Mouse (Mus musculus) lung, postnatal 0 days (tissue): ENCODE results near the gene Mast1. TPM values are rescaled to one million over a fixed set of nuclear protein-coding genes. Genes with fewer than 3 reads are reported as not detected.
A peak's percentile ranks its signal among the peaks of the same experiment; 100 is the strongest.

Experiments
- ATAC-seq: fragments of 200-750 bp; cut with Nextera tagmentation; 2 replicates; pipeline ENCODE4 v1.8.0; 2017; ENCODE audit warnings: moderate library complexity
- DNase-seq: peaks from one replicate; pipeline ENCODE4 v3.0.0-alpha.2; 2016; ENCODE audit warnings: low spot score
- H3K27ac ChIP-seq: fragments of 300-500 bp; sonication (generic); 2 replicates; pipeline ENCODE4 v1.5.1; 2014; ENCODE audit warnings: antibody characterized with exemption, mild to moderate bottlenecking, low read length, mixed read lengths
- H3K27me3 ChIP-seq: fragments of 300-500 bp; sonication (generic); replicated peaks from 2 replicates; pipeline ENCODE4 v1.6.1; 2014; ENCODE audit warnings: low read length, mixed read lengths; ENCODE audit not compliant: insufficient read depth
- H3K36me3 ChIP-seq: fragments of 300-500 bp; sonication (generic); 2 replicates; pipeline ENCODE4 v1.6.1; 2014; ENCODE audit warnings: low read length, mixed read lengths; ENCODE audit not compliant: insufficient read depth
- H3K4me1 ChIP-seq: fragments of 300-500 bp; sonication (generic); 2 replicates; pipeline ENCODE4 v1.6.1; 2014; ENCODE audit warnings: antibody characterized with exemption, low read depth, low read length, mixed read lengths; ENCODE audit not compliant: insufficient read depth
- H3K4me2 ChIP-seq: fragments of 300-500 bp; sonication (generic); replicated peaks from 2 replicates; pipeline ENCODE4 v1.6.1; 2014; ENCODE audit warnings: low read depth, mild to moderate bottlenecking, low read length, moderate library complexity, mixed read lengths
- H3K4me3 ChIP-seq: fragments of 300-500 bp; sonication (generic); 2 replicates; pipeline ENCODE4 v1.5.1; 2014; ENCODE audit warnings: low read depth, low read length
- H3K9ac ChIP-seq: fragments of 300-500 bp; sonication (generic); replicated peaks from 2 replicates; pipeline ENCODE4 v1.6.1; 2014; ENCODE audit warnings: low read depth, mild to moderate bottlenecking
- H3K9me3 ChIP-seq: fragments of 300-500 bp; sonication (generic); 2 replicates; pipeline ENCODE4 v1.6.1; 2016; ENCODE audit warnings: low read length, mixed read lengths
- CTCF ChIP-seq: IDR thresholded peaks from 2 replicates; pipeline ENCODE4 v1.5.1; 2016; ENCODE audit warnings: antibody characterized with exemption, mild to moderate bottlenecking
- EP300 ChIP-seq: IDR thresholded peaks from 2 replicates; pipeline ENCODE4 v1.6.1; 2016; ENCODE audit warnings: antibody characterized with exemption, mild to moderate bottlenecking, control low read depth
- WGBS: fragments of 180-500 bp; shearing (Covaris S2); extraction: QIAGEN DNeasy Blood & Tissue Kit; methylation state at CpG from one replicate; pipeline ENCODE4 v1.1.7; 2014; 5-methylcytosine and 5-hydroxymethylcytosine counted together
- polyA plus RNA-seq: library from polyadenylated mRNA; unstranded; fragments of >200 nt; fragmentation: Nextera tagmentation; extraction: Ambion mirVana; gene quantifications from 2 replicates; pipeline ENCODE4 v1.2.1, GENCODE M21; 2015

Mast1 gene
- polyA plus RNA-seq, 1 experiment from 2014 or later, result 0.32 TPM

DNA sequence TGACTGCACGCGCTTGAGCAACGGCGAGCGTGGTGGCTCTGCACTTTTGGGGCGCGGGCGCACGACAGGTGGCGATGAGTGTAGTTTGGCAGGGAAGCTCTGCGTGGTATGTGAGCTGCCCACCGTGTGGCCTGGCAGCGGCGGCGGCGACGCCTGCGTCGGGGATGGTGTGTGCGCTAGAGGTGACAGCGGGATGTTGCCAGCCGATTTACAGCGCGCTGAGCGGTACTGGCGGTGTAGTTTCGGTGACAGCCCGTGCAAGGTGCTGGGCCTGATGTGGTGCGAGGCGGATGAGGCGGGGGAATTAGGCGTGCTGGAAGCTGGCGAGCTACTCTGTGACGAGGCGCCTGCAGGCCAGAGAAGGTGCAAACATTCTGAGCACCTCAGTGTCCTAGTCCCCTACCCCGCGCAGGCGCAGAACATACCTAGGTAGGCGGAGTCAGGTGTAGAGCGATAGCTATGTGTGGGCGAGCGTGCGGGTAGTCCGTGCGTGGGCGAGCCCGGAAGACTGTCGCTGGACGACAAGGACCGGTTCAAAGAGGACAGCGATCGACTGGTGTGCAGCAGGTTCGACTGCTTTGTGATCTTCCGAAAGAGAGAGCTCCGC lies 24.2 kb downstream of the Mast1 start:
- H3K27me3 ChIP-seq, result peaks cover 14% of the 10 kb centered on the region
- 0 out of 2 replicates have a peak, but pooled peaks have one; percentile 2 for TF ChIP-seq CTCF
- TF ChIP-seq EP300, result no peak
- H3K4me1 ChIP-seq, result no peaks in the 10 kb centered on the region; the same call in 1 of the 2 replicates
- no peaks in the 10 kb centered on the region for H3K36me3 ChIP-seq
- H3K4me3 ChIP-seq, result peak overlapping the region; percentile 40
- DNase-seq (peak; percentile 91), ATAC-seq (peak; percentile 59)
- H3K27ac ChIP-seq, result 0 out of 2 replicates have a peak overlapping the region, but pooled peaks have one; percentile 32
- H3K9me3 ChIP-seq, result no peaks in the 10 kb centered on the region
- H3K9ac ChIP-seq, result no peak overlapping the region
- WGBS, result under 1% methylated on average over 55 of the region's 55 CpGs
- peak overlapping the region; percentile 53 for H3K4me2 ChIP-seq

DNA sequence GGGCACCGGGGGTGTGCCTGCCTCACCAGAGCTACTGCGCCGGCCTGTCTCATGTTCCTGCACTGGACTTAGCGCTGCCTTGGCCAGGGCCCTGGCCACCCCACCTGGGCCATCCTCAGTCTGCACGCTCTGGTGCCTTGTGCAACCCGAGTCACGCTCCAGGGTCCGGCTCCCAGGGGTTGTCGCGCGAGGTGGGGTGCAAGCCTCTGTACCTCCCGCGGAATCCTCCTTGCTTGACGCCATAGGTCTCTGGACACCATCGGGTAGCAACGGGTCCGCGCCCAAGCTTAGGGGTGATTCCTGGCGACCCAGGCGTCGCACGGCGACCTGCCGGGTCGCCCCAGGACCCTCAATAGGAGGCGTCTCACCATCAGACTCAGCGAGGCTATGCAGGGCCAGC lies 24.8 kb downstream of the Mast1 start:
- H3K27ac ChIP-seq, result no peak overlapping the region
- no peak overlapping the region for H3K9ac ChIP-seq
- no peak for TF ChIP-seq EP300
- no peak for TF ChIP-seq CTCF
- WGBS, result 25% methylated on average over 27 of the region's 27 CpGs
- H3K4me3 ChIP-seq, result 0 out of 2 replicates have a peak overlapping the region, but pooled peaks have one; percentile 40
- no peaks in the 10 kb centered on the region for H3K9me3 ChIP-seq
- peaks cover 10% of the 10 kb centered on the region for H3K27me3 ChIP-seq
- H3K36me3 ChIP-seq, result no peaks in the 10 kb centered on the region
- H3K4me1 ChIP-seq, result no peaks in the 10 kb centered on the region; the same call in 1 of the 2 replicates
- ATAC-seq (no peak), DNase-seq (no peak)
- H3K4me2 ChIP-seq, result peak overlapping the region; percentile 53; the same call in 1 of the 2 replicates

DNA sequence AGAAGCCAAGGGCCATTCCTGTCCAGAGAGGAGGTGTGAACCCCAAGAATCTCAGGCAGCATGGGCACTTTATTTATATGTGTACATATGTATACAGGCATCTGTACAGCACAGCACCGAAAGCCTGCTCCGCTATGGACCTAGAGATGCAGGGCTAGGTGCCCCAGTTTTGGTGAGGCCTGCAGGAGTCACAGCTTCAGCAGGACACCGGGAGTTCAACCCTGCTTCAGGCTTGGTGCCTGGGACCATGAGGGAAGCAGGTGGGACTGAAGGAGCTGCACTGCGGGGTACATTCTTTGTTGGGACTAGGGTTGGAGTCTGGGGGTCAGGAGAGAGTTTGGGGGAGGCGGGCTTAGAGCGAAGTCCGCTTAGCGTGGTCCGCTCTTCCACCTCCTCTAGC lies 25.3 kb downstream of the Mast1 start:
- no peak for TF ChIP-seq EP300
- TF ChIP-seq CTCF, result no peak
- Histone ChIP-seq H3K9me3 (no peaks in the 10 kb centered on the region), H3K36me3 (no peaks in the 10 kb centered on the region), H3K4me3 (no peak overlapping the region), H3K4me2 (no peak overlapping the region), H3K27me3 (peaks cover 10% of the 10 kb centered on the region), H3K9ac (no peak overlapping the region), H3K4me1 (no peaks in the 10 kb centered on the region; the same call in 1 of the 2 replicates), H3K27ac (no peak overlapping the region)
- 85% methylated on average over 9 of the region's 9 CpGs for WGBS
- DNase-seq (no peak), ATAC-seq (no peak)

DNA sequence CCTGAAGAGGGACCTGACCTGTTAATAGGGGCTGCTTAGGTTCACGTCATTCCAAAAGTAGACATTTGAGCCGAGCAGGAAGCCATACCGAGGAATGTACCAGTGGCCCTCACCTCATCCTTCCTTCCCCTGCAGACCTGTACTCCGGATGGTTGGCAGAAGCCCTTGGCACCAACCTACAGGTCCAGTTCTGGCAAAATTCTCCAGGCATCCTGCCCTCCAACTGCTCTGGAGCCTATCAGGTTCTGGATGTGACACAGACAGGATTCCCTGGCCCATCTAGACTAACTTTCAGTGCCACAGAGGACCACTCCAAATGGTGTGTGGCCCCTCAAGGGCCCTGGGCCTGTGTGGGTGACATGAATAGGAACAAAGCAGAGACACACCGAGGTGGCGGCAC lies 26.6 kb downstream of the Mast1 start:
- Histone ChIP-seq H3K4me1 (no peaks in the 10 kb centered on the region; the same call in 1 of the 2 replicates), H3K27ac (no peak overlapping the region), H3K4me3 (no peak overlapping the region), H3K27me3 (peaks cover 10% of the 10 kb centered on the region), H3K9ac (no peak overlapping the region), H3K36me3 (no peaks in the 10 kb centered on the region), H3K4me2 (no peak overlapping the region), H3K9me3 (no peaks in the 10 kb centered on the region)
- 75% methylated on average over 6 of the region's 6 CpGs for WGBS
- TF ChIP-seq EP300 (no peak), CTCF (no peak)
- ATAC-seq (no peak), DNase-seq (no peak)

DNA sequence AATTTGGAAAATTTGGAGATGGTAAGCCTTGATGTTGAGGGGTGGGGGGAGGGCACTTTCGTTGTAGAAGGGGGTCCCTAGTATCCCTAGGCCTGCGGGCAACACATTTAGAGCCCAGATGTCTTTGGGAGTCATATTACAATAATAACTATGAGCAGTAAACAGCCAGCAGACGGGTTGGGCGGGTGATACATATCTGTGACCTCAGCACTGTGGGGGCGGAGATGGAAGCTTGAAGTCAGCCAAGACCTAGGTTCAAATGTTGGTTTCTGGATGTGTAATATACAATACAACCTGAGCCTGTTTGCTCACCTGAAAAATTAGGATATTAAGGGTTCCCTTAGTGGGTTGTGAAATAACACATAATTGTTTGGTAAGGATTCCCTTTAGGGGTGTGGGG lies 27.2 kb downstream of the Mast1 start:
- no peak overlapping the region for H3K9ac ChIP-seq
- H3K36me3 ChIP-seq, result no peaks in the 10 kb centered on the region
- H3K4me3 ChIP-seq, result no peak overlapping the region
- no peaks in the 10 kb centered on the region; the same call in 1 of the 2 replicates for H3K4me1 ChIP-seq
- no peaks in the 10 kb centered on the region for H3K9me3 ChIP-seq
- 77% methylated on average over 5 of the region's 5 CpGs for WGBS
- ATAC-seq (no peak), DNase-seq (peak; percentile 25)
- no peak overlapping the region for H3K4me2 ChIP-seq
- H3K27me3 ChIP-seq, result peaks cover 10% of the 10 kb centered on the region
- H3K27ac ChIP-seq, result no peak overlapping the region
- no peak for TF ChIP-seq CTCF
- no peak for TF ChIP-seq EP300

DNA sequence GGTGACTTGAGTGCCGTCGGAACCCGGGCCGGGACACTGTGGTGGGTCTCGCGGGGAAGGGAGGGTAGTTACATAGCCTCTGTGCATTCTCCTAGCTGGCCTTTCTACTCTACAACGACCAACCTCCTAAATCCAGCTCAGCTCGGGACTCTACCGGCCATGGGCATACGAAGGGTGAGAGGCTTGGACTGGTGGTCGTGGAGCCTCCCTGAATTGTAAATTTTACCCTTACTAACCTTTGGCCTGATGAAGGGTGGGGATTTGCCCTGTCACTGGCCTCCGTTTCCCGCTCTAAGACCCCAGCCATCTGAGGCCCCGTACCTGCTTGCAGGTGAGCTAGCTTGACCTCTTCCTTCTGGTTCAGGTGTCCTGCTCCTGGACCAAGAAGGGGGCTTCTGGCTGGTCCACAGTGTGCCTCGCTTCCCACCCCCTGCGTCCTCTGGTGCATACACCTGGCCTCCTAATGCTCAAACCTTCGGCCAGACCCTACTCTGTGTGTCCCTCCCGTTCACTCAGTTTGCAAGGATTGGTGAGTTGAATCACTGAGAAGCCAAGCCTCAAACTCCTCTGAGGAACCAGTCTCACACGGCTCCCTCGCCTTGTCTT lies 27.9 kb downstream of the Mast1 start:
- Histone ChIP-seq H3K36me3 (no peaks in the 10 kb centered on the region), H3K4me1 (no peaks in the 10 kb centered on the region; the same call in 1 of the 2 replicates), H3K27me3 (peaks cover 9% of the 10 kb centered on the region), H3K9ac (peak overlapping the region; percentile 62; the same call in 1 of the 2 replicates), H3K4me3 (peak overlapping the region; percentile 52), H3K27ac (no peak overlapping the region), H3K9me3 (no peaks in the 10 kb centered on the region), H3K4me2 (peak overlapping the region; percentile 86)
- DNase-seq (no peak), ATAC-seq (no peak)
- TF ChIP-seq EP300 (no peak), CTCF (no peak)
- 47% methylated on average over 20 of the region's 20 CpGs for WGBS
